Mouse (Mus musculus): ENCODE measurements around the gene Treh.

GRCm38 (mm10) chr9:44717822-44718242, 44.8 kb downstream of the Treh start:
- TF ChIP-seq TAL1 (IDR thresholded peaks at IDR 0.05; ENCODE audit: low read length) (no peak), GATA1 (IDR thresholded peaks at IDR 0.05; ENCODE audit: low read length) (no peak)
